Mouse (Mus musculus) megakaryocyte, adult 5-6 weeks (primary cell): ENCODE measurements at regions not wholly inside any gene's neighbourhood (a gene's known extent, or its start where the extent isn't known, plus 50 kb on each side); places are given as distances from the start of the nearest gene placed in this dataset.
A peak's percentile ranks its signal among the peaks of the same experiment; 100 is the strongest.

Experiments
- ATAC-seq: 2 replicates; pipeline ENCODE4 v1.8.0; 2016; ENCODE audit warnings: mild to moderate bottlenecking, inconsistent platforms; ENCODE audit not compliant: poor library complexity, severe bottlenecking

- no peak for ATAC-seq
Observed at GRCm38 (mm10) chr4:55134339-55134738, 189.5 kb downstream of the Zfp462 start.

GRCm38 (mm10) chr4:55134791-55135190, 189.9 kb downstream of the Zfp462 start:
- ATAC-seq: no peak

GRCm38 (mm10) chr4:55136283-55136682, 191.4 kb downstream of the Zfp462 start:
- no peak for ATAC-seq

GRCm38 (mm10) chr4:55137781-55138394, 193.0 kb downstream of the Zfp462 start:
- peak; percentile 52 for ATAC-seq

- no peak for ATAC-seq
Observed at GRCm38 (mm10) chr4:55141317-55141716, 196.5 kb downstream of the Zfp462 start.

GRCm38 (mm10) chr4:55141923-55142732, 197.3 kb downstream of the Zfp462 start:
- ATAC-seq: no peak

- ATAC-seq: no peak
Observed at GRCm38 (mm10) chr4:55143400-55143799, 198.6 kb downstream of the Zfp462 start.

- no peak for ATAC-seq
Observed at GRCm38 (mm10) chr4:55144995-55145394, 200.1 kb downstream of the Zfp462 start.

GRCm38 (mm10) chr4:55145968-55146367, 201.1 kb downstream of the Zfp462 start:
- no peak for ATAC-seq

- ATAC-seq: no peak
Observed at GRCm38 (mm10) chr4:55148380-55148779, 201.5 kb upstream of the Rad23b start.

- ATAC-seq: no peak
Observed at GRCm38 (mm10) chr4:55154556-55154955, 195.3 kb upstream of the Rad23b start.

- ATAC-seq: no peak
Observed at GRCm38 (mm10) chr4:55158166-55158739, 191.6 kb upstream of the Rad23b start.

- ATAC-seq: no peak
Observed at GRCm38 (mm10) chr4:55166266-55166665, 183.6 kb upstream of the Rad23b start.

- no peak for ATAC-seq
Observed at GRCm38 (mm10) chr4:55169063-55169462, 180.8 kb upstream of the Rad23b start.

- ATAC-seq: no peak
Observed at GRCm38 (mm10) chr4:55172334-55172891, 177.4 kb upstream of the Rad23b start.

GRCm38 (mm10) chr4:55176026-55176425, 173.8 kb upstream of the Rad23b start:
- no peak for ATAC-seq

- no peak for ATAC-seq
Observed at GRCm38 (mm10) chr4:55179456-55179855, 170.4 kb upstream of the Rad23b start.

GRCm38 (mm10) chr4:55183519-55183918, 166.3 kb upstream of the Rad23b start:
- ATAC-seq: no peak

- ATAC-seq: no peak
Observed at GRCm38 (mm10) chr4:55188716-55189115, 161.1 kb upstream of the Rad23b start.

- no peak for ATAC-seq
Observed at GRCm38 (mm10) chr4:55190586-55190985, 159.3 kb upstream of the Rad23b start.

GRCm38 (mm10) chr4:55194061-55194460, 155.8 kb upstream of the Rad23b start:
- no peak for ATAC-seq

GRCm38 (mm10) chr4:55194552-55194951, 155.3 kb upstream of the Rad23b start:
- no peak for ATAC-seq
